Mouse (Mus musculus) CD4-positive, CD25-positive, alpha-beta regulatory T cell (primary cell): ENCODE results near the gene Rest. TPM values are rescaled to one million over a fixed set of nuclear protein-coding genes. Genes with fewer than 3 reads are reported as not detected.

Experiments
- polyA plus RNA-seq: library from polyadenylated mRNA; unstranded; fragments of 100-300 nt; shearing (Covaris generic); gene quantifications from one replicate; pipeline ENCODE4 v1.2.1, GENCODE M21; 2017

Rest gene
- 29.1 TPM for polyA plus RNA-seq

DNA sequence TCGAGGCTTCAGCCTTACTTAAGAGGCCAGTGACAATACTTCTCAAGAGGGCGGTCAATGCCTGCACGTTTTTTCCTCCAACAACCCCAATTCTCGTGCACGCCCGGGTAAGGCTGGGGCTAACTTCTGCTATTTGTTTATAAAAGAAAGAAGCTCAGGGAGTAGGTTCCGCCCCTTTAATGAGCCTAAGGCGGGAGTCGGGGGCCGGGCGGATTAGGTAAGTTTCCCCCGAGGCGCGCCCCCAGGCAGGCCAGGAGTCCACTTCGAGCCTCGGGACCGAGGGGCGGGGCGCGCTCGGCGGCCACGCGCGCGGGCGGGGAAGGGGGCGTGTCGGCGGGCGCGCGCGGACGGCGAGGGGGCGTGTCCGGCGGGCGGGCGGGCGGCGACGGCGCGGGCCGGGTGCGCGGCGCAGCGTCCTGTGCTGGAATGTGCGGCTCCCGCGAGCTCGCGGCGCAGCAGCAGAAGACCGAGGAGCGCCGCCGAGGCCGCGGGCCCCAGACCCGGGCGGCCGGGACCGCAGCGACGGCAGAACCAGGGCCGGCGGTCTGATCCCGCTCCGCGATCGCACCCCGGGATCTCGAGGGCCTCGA is at the start of gene Rest:
Rest (plus strand) TSS at position 411 of the 590 bp plus-strand sequence.

DNA sequence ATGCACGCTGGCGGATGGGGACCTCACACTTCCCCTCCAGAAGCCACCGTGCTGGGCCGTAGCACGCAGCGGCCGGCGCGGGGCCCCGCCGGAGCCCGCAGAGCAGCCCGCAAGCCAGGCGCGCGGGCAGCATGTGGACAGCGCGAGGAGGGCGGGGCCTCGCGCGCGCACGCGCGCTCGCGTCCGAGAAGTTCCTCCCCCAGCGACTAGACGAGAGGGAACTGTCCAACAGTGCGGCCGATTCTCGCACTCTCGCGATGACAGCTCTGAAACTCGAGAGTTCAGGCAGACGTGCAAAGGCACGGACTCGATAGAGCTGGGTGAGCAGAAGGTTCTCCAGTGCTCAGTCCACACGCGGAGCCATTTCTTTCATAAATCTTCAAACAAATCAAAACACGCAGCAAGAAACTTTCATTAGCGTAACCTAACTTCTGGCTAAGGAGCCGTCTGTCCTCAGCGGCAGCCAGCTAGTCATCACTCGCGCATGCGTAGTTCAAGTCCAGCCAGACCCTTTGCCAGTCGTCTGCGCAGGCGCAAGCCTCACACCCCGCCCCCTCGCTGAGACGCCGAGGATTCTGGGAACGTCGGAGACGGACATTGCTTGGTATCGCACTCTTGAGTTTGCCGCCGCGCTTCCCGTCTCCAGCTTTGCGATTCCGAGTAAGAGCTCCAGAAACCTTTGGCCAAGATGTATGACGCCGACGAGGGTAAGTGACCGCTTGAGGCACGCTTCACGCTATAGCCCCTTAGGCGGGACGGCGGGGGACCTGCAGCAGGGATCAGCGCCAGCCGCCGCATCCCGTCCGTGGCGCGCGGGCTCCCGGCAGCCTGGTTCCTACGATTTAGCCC is 44.9 kb downstream of the Rest start, which contains the start of the genes Noa1 and Polr2b:
Noa1 (minus strand) TSS at position 161 of the 849 bp plus-strand sequence.
Polr2b (plus strand) TSS at position 224 of the 849 bp plus-strand sequence.

Other genes with a start within 250 kb of the Rest start
- gene Thegl, start 249.5 kb upstream of the Rest start, polyA plus RNA-seq, result not detected
- gene Hopx, start 150.4 kb upstream of the Rest start, polyA plus RNA-seq, result 305 TPM
- gene Spink2, start 54.0 kb upstream of the Rest start, polyA plus RNA-seq, result not detected
- 38.7 TPM for gene Noa1, start 44.6 kb downstream of the Rest start, polyA plus RNA-seq
- gene Polr2b, start 44.7 kb downstream of the Rest start, polyA plus RNA-seq, result 72.3 TPM
- gene Igfbp7, start 142.6 kb downstream of the Rest start, polyA plus RNA-seq, result 3.4 TPM